Mouse (Mus musculus): ENCODE measurements at regions not wholly inside any gene's neighbourhood (a gene's known extent, or its start where the extent isn't known, plus 50 kb on each side); places are given as distances from the start of the nearest gene placed in this dataset.

DNA sequence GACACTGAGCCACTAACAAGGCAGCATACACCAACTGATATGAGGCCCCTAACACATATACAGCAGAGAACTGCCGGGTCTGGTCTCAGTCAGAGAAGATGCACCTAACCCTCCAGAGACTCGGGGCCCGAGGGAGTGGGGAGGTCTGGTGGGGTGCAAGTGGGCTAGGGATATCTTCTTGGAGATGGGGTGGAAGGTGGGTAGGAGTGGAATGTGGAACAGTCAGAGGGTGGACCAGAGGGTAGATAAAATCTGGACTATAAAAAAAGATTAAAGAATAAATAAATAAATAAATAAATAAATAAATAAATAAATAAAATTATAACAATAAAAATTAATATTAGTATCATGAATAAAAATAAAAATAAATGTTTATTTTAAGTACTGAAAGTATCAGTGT, 598.2 kb downstream of the Cenpc1 start:
- no peaks in the 10 kb centered on the region for H3K36me3 ChIP-seq (ENCODE audit: insufficient read depth, low read length)
- no peak overlapping the region for H3K9ac ChIP-seq (ENCODE audit: low read depth, low read length)
- H3K4me1 ChIP-seq (replicated peaks; ENCODE audit: insufficient read depth, low read length) = no peaks in the 10 kb centered on the region
- no peak overlapping the region for H3K27ac ChIP-seq
- WGBS = 91% methylated on average over 3 of the region's 3 CpGs
- no peak overlapping the region for H3K4me3 ChIP-seq (replicated peaks; ENCODE audit: low read depth, low read length)
- no peak for TF ChIP-seq CTCF (IDR thresholded peaks at IDR 0.05; ENCODE audit: low read depth)
- DNase-seq (ENCODE audit: low spot score) (no peak), ATAC-seq (replicated peaks; ENCODE audit: low FRiP score, low read depth) (no peak)
- no peaks in the 10 kb centered on the region for H3K9me3 ChIP-seq (replicated peaks; ENCODE audit: low read length)
- no peak overlapping the region for H3K4me2 ChIP-seq (ENCODE audit: low read length)
- H3K27me3 ChIP-seq (ENCODE audit: insufficient read depth, low read length) = no peaks in the 10 kb centered on the region

Measured in kidney, postnatal 0 days (tissue).